Mouse (Mus musculus) small intestine, adult 2 months (tissue): ENCODE measurements around the gene Fdx1.

Experiments
- CTCF ChIP-seq: fragments of 200-500 bp; IDR thresholded peaks from 2 replicates; pipeline ENCODE4 v1.5.1; 2012; ENCODE audit warnings: low read depth, mild to moderate bottlenecking, control low read depth, inconsistent platforms, low read length, moderate library complexity, mixed read lengths; ENCODE audit not compliant: insufficient replicate concordance, insufficient read length; ENCODE audit errors: extremely low read depth
- POLR2A ChIP-seq: fragments of 200-500 bp; IDR thresholded peaks from 2 replicates; pipeline ENCODE4 v1.6.1; 2012; ENCODE audit warnings: low read depth, mild to moderate bottlenecking, control low read depth, inconsistent platforms, low read length, moderate library complexity

- TF ChIP-seq POLR2A, result no peak
- TF ChIP-seq CTCF, result no peak
Observed at GRCm38 (mm10) chr9:51928116-51928515, 35.2 kb downstream of the Fdx1 start.
